Mouse (Mus musculus): ENCODE measurements at regions not wholly inside any gene's neighbourhood (a gene's known extent, or its start where the extent isn't known, plus 50 kb on each side); places are given as distances from the start of the nearest gene placed in this dataset.

DNA sequence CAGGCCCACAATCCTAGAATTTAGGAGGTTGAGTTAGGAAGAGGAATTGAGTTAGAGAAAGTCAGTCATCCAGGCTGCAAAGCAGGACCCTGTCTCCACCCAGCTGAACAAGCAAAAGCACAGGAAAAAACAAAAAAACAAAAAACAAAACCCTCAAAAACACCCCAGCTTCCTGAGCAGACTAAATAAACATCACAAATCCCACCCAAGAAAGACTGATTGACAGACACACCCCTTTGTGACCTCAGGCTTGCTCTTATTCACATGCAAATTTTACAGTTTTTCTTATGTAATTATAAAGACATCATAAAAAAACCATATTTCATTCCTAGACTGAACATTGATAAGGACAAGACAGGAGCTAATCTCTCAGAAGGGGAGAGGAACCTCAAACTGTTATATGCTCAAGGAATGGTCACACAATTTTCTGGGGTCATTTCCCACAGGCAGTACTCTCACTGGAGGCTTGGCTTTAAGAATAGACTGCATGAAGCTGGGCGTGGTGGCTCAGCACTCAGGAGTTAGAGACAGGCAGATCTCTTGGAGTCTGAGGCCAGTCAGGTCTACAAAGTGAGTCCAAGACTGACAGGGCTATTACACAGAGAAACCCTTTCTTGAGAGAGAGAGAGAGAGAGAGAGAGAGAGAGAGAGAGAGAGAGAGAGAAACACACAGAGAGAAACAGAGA is 73.8 kb upstream of the Marcks start:
- Histone ChIP-seq H3K36me3 (ENCODE audit: control insufficient read depth, insufficient read depth) (no peaks in the 10 kb centered on the region), H3K4me2 (replicated peaks; ENCODE audit: low read depth) (no peak overlapping the region), H3K27me3 (replicated peaks; ENCODE audit: control insufficient read depth, insufficient read depth, low read length) (no peaks in the 10 kb centered on the region), H3K9me3 (ENCODE audit: control insufficient read depth) (no peaks in the 10 kb centered on the region), H3K9ac (ENCODE audit: low read depth, low read length) (no peak overlapping the region), H3K27ac (ENCODE audit: low read depth, low read length) (no peak overlapping the region), H3K4me3 (ENCODE audit: low read depth, low read length) (no peak overlapping the region), H3K4me1 (replicated peaks; ENCODE audit: control insufficient read depth, insufficient read depth, low read length) (no peaks in the 10 kb centered on the region)
- TF ChIP-seq CTCF (IDR thresholded peaks at IDR 0.05; ENCODE audit: low read depth): no peak
- ATAC-seq: no peak
- 43% methylated on average over 1 of the region's 1 CpGs for WGBS

DNA sequence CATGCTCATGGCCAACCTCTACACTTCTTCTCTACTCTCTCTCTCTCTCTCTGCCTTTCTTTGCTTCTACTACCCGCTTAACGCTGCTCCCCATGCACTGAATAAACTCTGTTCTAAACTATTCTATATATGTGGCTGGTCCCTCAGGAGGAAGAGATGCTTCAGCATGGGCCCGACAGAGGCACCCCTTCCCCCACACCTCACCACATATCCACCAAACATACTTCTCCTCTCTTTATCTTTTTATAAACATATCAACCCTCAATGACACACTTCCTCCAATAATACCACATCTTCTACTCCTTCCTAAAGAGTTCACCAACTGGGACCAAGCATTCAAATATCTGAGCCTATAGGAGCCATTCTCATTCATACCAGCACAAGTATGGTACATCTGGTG is 72.6 kb upstream of the Marcks start:
- no peak for ATAC-seq
- no peak for TF ChIP-seq CTCF (IDR thresholded peaks at IDR 0.05; ENCODE audit: low read depth)
- no peak overlapping the region for H3K4me3 ChIP-seq (ENCODE audit: low read depth, low read length)
- no peaks in the 10 kb centered on the region for H3K4me1 ChIP-seq (replicated peaks; ENCODE audit: control insufficient read depth, insufficient read depth, low read length)
- H3K9me3 ChIP-seq (ENCODE audit: control insufficient read depth): no peaks in the 10 kb centered on the region
- no peak overlapping the region for H3K9ac ChIP-seq (ENCODE audit: low read depth, low read length)
- 81% methylated on average over 3 of the region's 3 CpGs for WGBS
- no peaks in the 10 kb centered on the region for H3K27me3 ChIP-seq (replicated peaks; ENCODE audit: control insufficient read depth, insufficient read depth, low read length)
- H3K36me3 ChIP-seq (ENCODE audit: control insufficient read depth, insufficient read depth): no peaks in the 10 kb centered on the region
- H3K27ac ChIP-seq (ENCODE audit: low read depth, low read length): no peak overlapping the region
- no peak overlapping the region for H3K4me2 ChIP-seq (replicated peaks; ENCODE audit: low read depth)

DNA sequence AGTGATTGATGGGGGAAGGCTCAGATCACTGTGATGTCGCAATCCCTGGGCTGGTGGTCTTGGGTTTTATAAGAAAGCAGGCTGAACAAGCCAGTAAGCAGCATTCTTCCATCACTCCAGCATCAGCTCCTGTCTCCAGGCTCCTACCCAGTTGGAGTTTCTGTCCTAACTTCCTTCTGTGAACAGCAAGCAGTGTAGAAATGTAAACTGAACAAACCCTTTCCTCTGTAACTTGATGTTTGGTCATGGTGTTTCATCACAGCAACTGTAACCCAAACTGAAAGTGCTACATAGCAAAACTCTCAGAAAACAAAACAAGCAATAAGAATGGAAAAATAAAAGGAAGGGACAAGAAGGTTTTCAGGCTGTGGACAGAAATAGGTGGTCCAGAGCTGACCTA is 71.5 kb upstream of the Marcks start:
- Histone ChIP-seq H3K4me2 (replicated peaks; ENCODE audit: low read depth) (no peak overlapping the region), H3K27me3 (replicated peaks; ENCODE audit: control insufficient read depth, insufficient read depth, low read length) (no peaks in the 10 kb centered on the region), H3K27ac (ENCODE audit: low read depth, low read length) (no peak overlapping the region), H3K9me3 (ENCODE audit: control insufficient read depth) (no peaks in the 10 kb centered on the region), H3K4me1 (replicated peaks; ENCODE audit: control insufficient read depth, insufficient read depth, low read length) (no peaks in the 10 kb centered on the region), H3K36me3 (ENCODE audit: control insufficient read depth, insufficient read depth) (no peaks in the 10 kb centered on the region), H3K4me3 (ENCODE audit: low read depth, low read length) (no peak overlapping the region), H3K9ac (ENCODE audit: low read depth, low read length) (no peak overlapping the region)
- no peak for ATAC-seq
- WGBS: 92% methylated on average over 1 of the region's 1 CpGs
- no peak for TF ChIP-seq CTCF (IDR thresholded peaks at IDR 0.05; ENCODE audit: low read depth)

DNA sequence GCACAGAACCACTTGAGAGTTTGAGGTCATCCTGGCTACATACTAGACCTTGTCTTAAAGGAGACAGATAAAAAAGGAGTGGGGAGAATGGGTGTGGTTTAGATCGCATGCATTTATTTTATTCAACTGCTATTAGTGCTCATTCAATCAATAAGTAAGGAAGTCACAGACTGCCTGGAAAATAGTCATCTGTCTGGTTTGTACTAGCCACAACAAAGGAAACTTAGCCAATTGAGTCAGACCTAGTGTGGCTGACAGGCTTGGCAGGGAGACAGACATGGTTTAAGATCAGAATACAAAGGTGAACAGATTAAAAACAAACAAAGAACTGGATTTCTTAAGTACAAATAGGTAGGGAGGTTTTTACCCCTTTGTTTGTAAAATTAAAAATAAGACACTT is 68.3 kb upstream of the Marcks start:
- Histone ChIP-seq H3K4me2 (replicated peaks; ENCODE audit: low read depth) (no peak overlapping the region), H3K27ac (ENCODE audit: low read depth, low read length) (no peak overlapping the region), H3K4me1 (replicated peaks; ENCODE audit: control insufficient read depth, insufficient read depth, low read length) (no peaks in the 10 kb centered on the region), H3K27me3 (replicated peaks; ENCODE audit: control insufficient read depth, insufficient read depth, low read length) (no peaks in the 10 kb centered on the region), H3K9ac (ENCODE audit: low read depth, low read length) (no peak overlapping the region), H3K9me3 (ENCODE audit: control insufficient read depth) (no peaks in the 10 kb centered on the region), H3K4me3 (ENCODE audit: low read depth, low read length) (no peak overlapping the region), H3K36me3 (ENCODE audit: control insufficient read depth, insufficient read depth) (no peaks in the 10 kb centered on the region)
- no peak for TF ChIP-seq CTCF (IDR thresholded peaks at IDR 0.05; ENCODE audit: low read depth)
- no peak for ATAC-seq
- WGBS: 68% methylated on average over 1 of the region's 1 CpGs

DNA sequence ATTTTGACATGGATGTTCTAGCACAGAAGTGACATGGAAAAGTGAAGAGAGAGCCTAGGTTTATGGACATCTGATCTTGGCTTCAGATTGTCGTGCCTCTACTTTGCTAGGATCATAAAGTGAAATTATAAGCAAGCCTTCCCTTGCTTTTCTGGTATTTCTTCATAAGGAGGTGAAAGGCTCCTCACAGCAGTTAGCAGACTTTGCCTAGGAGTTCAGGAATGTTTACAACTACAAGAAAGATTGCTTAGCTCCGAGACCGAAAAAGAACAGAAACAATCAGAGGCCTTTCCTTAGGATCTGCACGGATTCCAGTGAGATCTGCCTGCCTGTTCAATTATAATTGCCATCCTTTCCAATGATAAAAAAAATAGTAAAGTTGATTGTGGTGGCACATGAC is 67.8 kb upstream of the Marcks start:
- TF ChIP-seq CTCF (IDR thresholded peaks at IDR 0.05; ENCODE audit: low read depth): no peak
- 38% methylated on average over 4 of the region's 4 CpGs for WGBS
- Histone ChIP-seq H3K9me3 (ENCODE audit: control insufficient read depth) (no peaks in the 10 kb centered on the region), H3K36me3 (ENCODE audit: control insufficient read depth, insufficient read depth) (no peaks in the 10 kb centered on the region), H3K9ac (ENCODE audit: low read depth, low read length) (no peak overlapping the region), H3K4me3 (ENCODE audit: low read depth, low read length) (no peak overlapping the region), H3K27me3 (replicated peaks; ENCODE audit: control insufficient read depth, insufficient read depth, low read length) (no peaks in the 10 kb centered on the region), H3K4me1 (replicated peaks; ENCODE audit: control insufficient read depth, insufficient read depth, low read length) (no peaks in the 10 kb centered on the region), H3K27ac (ENCODE audit: low read depth, low read length) (no peak overlapping the region), H3K4me2 (replicated peaks; ENCODE audit: low read depth) (no peak overlapping the region)
- no peak for ATAC-seq

DNA sequence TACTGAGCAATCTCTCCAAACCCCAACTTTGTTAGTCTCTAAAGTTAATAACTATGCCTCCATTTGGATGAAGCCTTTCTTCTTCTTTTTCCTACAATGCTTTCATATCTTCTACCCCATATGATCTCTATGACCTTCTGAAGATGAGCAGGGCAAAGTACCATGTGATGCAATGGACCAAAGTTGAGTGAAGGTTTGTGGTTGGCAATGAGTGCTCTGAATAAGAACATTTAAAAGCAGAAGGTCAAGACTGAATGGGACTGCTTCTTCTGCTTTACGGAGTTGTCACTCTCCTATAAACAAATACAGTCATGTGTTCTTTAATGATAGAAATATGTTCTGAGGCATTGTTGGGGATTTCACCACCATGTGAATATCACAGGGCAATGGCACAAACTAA is 65.0 kb upstream of the Marcks start:
- H3K27ac ChIP-seq (ENCODE audit: low read depth, low read length): no peak overlapping the region
- ATAC-seq: no peak
- H3K9ac ChIP-seq (ENCODE audit: low read depth, low read length): no peak overlapping the region
- H3K9me3 ChIP-seq (ENCODE audit: control insufficient read depth): no peaks in the 10 kb centered on the region
- H3K4me2 ChIP-seq (replicated peaks; ENCODE audit: low read depth): no peak overlapping the region
- WGBS: 93% methylated on average over 1 of the region's 1 CpGs
- no peaks in the 10 kb centered on the region for H3K36me3 ChIP-seq (ENCODE audit: control insufficient read depth, insufficient read depth)
- H3K4me1 ChIP-seq (replicated peaks; ENCODE audit: control insufficient read depth, insufficient read depth, low read length): no peaks in the 10 kb centered on the region
- no peak for TF ChIP-seq CTCF (IDR thresholded peaks at IDR 0.05; ENCODE audit: low read depth)
- H3K27me3 ChIP-seq (replicated peaks; ENCODE audit: control insufficient read depth, insufficient read depth, low read length): no peaks in the 10 kb centered on the region
- H3K4me3 ChIP-seq (ENCODE audit: low read depth, low read length): no peak overlapping the region
